Mouse (Mus musculus) E14TG2a.4 (cell line): ENCODE results near the gene Shc1.

Source experiments
- CTCF ChIP-seq: conservative IDR thresholded peaks from 2 replicates; pipeline ENCODE4 v1.5.1; 2014; ENCODE audit warnings: low read length
- POU5F1 ChIP-seq: IDR thresholded peaks from 2 replicates; pipeline ENCODE4 v1.6.1; 2014; ENCODE audit warnings: low read length, borderline replicate concordance

DNA sequence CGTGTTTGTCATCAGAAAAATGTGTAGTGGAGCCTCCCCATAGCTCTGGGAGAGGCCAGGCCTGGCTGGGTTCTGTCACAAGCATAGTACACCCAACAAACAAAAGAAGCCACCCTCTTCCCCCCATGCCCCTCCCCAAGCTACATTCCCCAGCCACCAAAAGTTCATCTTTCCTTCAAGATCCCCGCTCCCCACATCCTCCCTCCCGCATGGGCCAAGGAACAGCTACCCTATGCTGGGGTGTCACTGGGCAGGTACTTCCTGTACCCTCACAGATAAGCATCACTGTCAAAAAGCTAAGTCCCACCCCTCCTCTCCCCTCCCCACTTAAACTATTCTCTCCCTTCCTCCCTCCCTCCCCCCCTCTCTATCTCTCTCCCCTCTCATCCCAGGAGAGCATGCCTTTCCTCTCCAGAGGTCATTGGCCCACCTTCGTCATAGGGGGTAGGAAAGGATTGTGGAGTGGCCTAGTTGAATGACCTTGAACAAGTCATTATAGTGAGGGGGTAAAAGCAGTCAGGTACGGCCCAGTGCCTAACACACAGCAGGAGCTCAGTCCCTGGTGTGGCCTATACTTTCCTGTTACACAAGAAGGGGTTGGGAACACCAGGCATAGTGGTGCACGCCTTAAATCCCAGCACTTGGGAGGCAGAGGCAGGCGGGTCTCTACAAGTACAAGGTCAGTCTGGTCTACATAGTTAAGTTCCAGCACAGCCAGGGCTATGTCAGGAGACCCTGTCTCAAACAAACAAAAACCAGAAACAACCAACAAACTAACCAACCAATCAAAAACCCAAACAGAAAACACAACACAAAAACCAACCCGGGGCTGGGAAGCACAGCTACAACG is 36.0 kb upstream of the Shc1 start:
- TF ChIP-seq CTCF (no peak), POU5F1 (no peak)
